Mouse (Mus musculus) kidney, adult 8-10 months (tissue): ENCODE data around the gene Gm21828.
"Not testable (repeated sequence)": the region's sequence is repeated elsewhere in the genome, so short reads cannot be mapped to it uniquely, and the experiment has no call there.

Experiments
- DNase-seq, 2 experiments: peaks; one replicate each; pipeline ENCODE4 v3.0.0; 2022

The Gm21828 gene

GRCm38 (mm10) chrY:13223828-13224227 lies at the start of gene Gm21828:
Gene Gm21828 (minus strand): TSS chrY:13223928.
- DNase-seq = not testable (repeated sequence)

DNA sequence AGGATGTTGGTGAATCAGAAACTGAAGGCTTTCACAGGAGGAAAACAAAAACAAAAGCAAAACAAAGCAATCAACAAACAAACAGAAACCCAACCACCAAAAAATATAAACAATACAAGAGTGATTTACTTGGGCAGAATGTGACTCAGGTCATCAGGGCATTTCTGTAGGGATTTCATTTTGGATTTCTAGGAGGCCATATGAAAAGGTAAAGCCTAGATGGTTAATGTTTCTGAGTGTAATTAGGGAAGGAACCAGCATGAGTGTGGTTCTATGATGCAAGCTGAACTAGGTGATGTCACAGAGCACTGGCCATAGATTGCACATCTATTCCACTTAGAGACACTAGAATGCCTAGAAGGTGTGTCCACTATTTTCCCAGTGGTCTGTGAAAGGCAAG lies 28.4 kb upstream of the Gm21828 start, which contains the start of the genes Gm21440 and Gm21454:
Gm21440 (plus strand) TSS at position 301 of the 400 bp plus-strand sequence.
Gm21454 (plus strand) TSS at position 352 of the 400 bp plus-strand sequence.
- DNase-seq = not testable (repeated sequence)
